ENCODE assay signal across 8 mouse cellular contexts in genomic region chr9:120961969-120962700, GRCm38 (mm10). TPM values are rescaled to one million over a fixed set of nuclear protein-coding genes. Genes with fewer than 3 reads are reported as not detected.
DNase-seq lines count a peak whose midpoint lies in the region; ATAC-seq and TF ChIP-seq lines count a peak whose summit lies in the region.

No protein-coding gene starts in this region.

- H3K27me3 ChIP-seq in heart, embryonic 12.5 days (replicated peaks): no peaks in the 10 kb centered on the region
- H3K27me3 ChIP-seq in liver, embryonic 13.5 days: no peaks in the 10 kb centered on the region

- H3K4me3 ChIP-seq in ES-E14 (ENCODE audit: insufficient read depth in 1 of 2, low read depth in 1 of 2, low read length in 2 of 2, poor library complexity in 1 of 2, severe bottlenecking in 1 of 2): no peak overlapping the region
- H3K4me3 ChIP-seq in heart, embryonic 12.5 days: no peak overlapping the region
- H3K4me3 ChIP-seq in liver, embryonic 13.5 days (replicated peaks): no peak overlapping the region

- H3K4me2 ChIP-seq in heart, embryonic 12.5 days: no peak overlapping the region
- H3K4me2 ChIP-seq in liver, embryonic 13.5 days: no peak overlapping the region

- H3K27ac ChIP-seq in ES-E14 (ENCODE audit: insufficient read depth, low read depth, low read length, poor library complexity, severe bottlenecking): peak overlapping the region; percentile 45; the same call in 1 of the 2 replicates
- H3K27ac ChIP-seq in heart, embryonic 12.5 days (ENCODE audit: poor library complexity, severe bottlenecking): 0 out of 2 replicates have a peak overlapping the region, but pooled peaks have one; percentile 23
- H3K27ac ChIP-seq in liver, embryonic 13.5 days: peak overlapping the region; percentile 65

- WGBS in heart, embryonic 12.5 days: 80% methylated on average over 3 of the region's 3 CpGs
- WGBS in liver, embryonic 13.5 days (ENCODE audit: insufficient replicate concordance): 54% methylated on average over 3 of the region's 3 CpGs

- in situ Hi-C loops in ES-E14 (cut with MboI; ENCODE audit: low sequenced_read_pairs in 2 of 2, unreplicated experiment in 2 of 2): no loop called here

- peaks cover 65% of the 10 kb centered on the region for H3K36me3 ChIP-seq in ES-E14 (ENCODE audit: control insufficient read depth, insufficient read depth, low read length, poor library complexity, severe bottlenecking)
- peaks cover 98% of the 10 kb centered on the region for H3K36me3 ChIP-seq in heart, embryonic 12.5 days
- peaks cover 100% of the 10 kb centered on the region for H3K36me3 ChIP-seq in liver, embryonic 13.5 days

- peaks cover 2 to 10% of the 10 kb centered on the region in 2 experiments for H3K4me1 ChIP-seq in ES-E14 (ENCODE audit: control insufficient read depth in 2 of 2, insufficient read depth in 2 of 2, low read length in 2 of 2, poor library complexity in 1 of 2)
- peaks cover 75% of the 10 kb centered on the region for H3K4me1 ChIP-seq in heart, embryonic 12.5 days (replicated peaks)
- peaks cover 33% of the 10 kb centered on the region for H3K4me1 ChIP-seq in liver, embryonic 13.5 days (replicated peaks)

- H3K9me3 ChIP-seq in ES-E14 (ENCODE audit: control insufficient read depth, insufficient read depth, low read depth, low read length): no peaks in the 10 kb centered on the region
- H3K9me3 ChIP-seq in heart, embryonic 12.5 days (replicated peaks): no peaks in the 10 kb centered on the region
- no peaks in the 10 kb centered on the region for H3K9me3 ChIP-seq in liver, embryonic 13.5 days (replicated peaks)

- no peak for ATAC-seq in heart, embryonic 12.5 days (ENCODE audit: insufficient number of reproducible peaks, low FRiP score)
- ATAC-seq in liver, embryonic 13.5 days (ENCODE audit: low read depth): peak; percentile 46

- DNase-seq in adrenal gland, adult (ENCODE audit: inconsistent age in 2 of 2, low spot score in 1 of 2): peak; percentile 34 to 60
- no peak for DNase-seq in adrenal gland, postnatal 36 days
- DNase-seq in ES-E14 (ENCODE audit: low read depth, low spot score): peak; percentile 27
- DNase-seq in liver, embryonic 13.5 days: no peak
- no peak for DNase-seq in frontal cortex, postnatal 25 days (ENCODE audit: low spot score in 2 of 2)
- no peak for DNase-seq in urinary bladder, postnatal 25 days (ENCODE audit: low spot score)
- DNase-seq in cerebellum, postnatal 4 days (ENCODE audit: low spot score in 2 of 2): no peak

- no peak overlapping the region for H3K9ac ChIP-seq in ES-E14 (ENCODE audit: insufficient read depth, low read depth, low read length, poor library complexity, severe bottlenecking)
- H3K9ac ChIP-seq in heart, embryonic 12.5 days: 0 out of 2 replicates have a peak overlapping the region, but pooled peaks have one; percentile 27
- H3K9ac ChIP-seq in liver, embryonic 13.5 days: no peak overlapping the region

TF ChIP-seq in ES-E14, 5 proteins besides CTCF, POLR2A, EP300 and RAD21:
- TF ChIP-seq MAFK (IDR thresholded peaks at IDR 0.05; ENCODE audit: insufficient read depth, low read depth, low read length) (0 out of 2 replicates have a peak, but pooled peaks have one; percentile 40), ZC3H11A (IDR thresholded peaks at IDR 0.05; ENCODE audit: borderline replicate concordance, low read depth, low read length) (no peak)

RNA-seq across cellular contexts. Expression of gene Ctnnb1, which starts 33.1 kb away (rescaled TPM):
- total RNA-seq in adrenal gland, postnatal 36 days (2021): 1,000 to 10,000 TPM in 1 of 2 experiments, 100 to 1,000 TPM in 1; 873 to 1,015 TPM
- total RNA-seq in ES-E14 (2012; rRNA removed): 536 and 572 TPM in 2 replicates
- polyA plus RNA-seq in heart, embryonic 12.5 days (2016; fragmentation: Nextera tagmentation; extraction: Ambion mirVana): 397 and 414 TPM in 2 replicates
- polyA plus RNA-seq in liver, embryonic 13.5 days (2015; fragmentation: Nextera tagmentation; extraction: Ambion mirVana): 103 and 119 TPM in 2 replicates

Comparison
In these comparisons a context has a peak if more than half of its experiments do, and no peak if none do; other contexts are left out.
1. DNase-seq: peak in adrenal gland, adult (2 of 2) and ES-E14 (single experiment); none in adrenal gland, postnatal 36 days (0 of 2), liver, embryonic 13.5 days (single experiment), frontal cortex, postnatal 25 days (0 of 2), urinary bladder, postnatal 25 days (single experiment) and cerebellum, postnatal 4 days (0 of 2).
2. Peak in every context shown above with its lines, with median percentiles within 50 percentile points of each other: H3K27ac ChIP-seq.